Mouse (Mus musculus): ENCODE data around the gene Nkain2.
"Not testable (repeated sequence)": the region's sequence is repeated elsewhere in the genome, so short reads cannot be mapped to it uniquely, and the experiment has no call there.

Nkain2 gene

GRCm38 (mm10) chr10:32889652-32890506 is at the start of gene Nkain2:
TSS of gene Nkain2 (minus strand) at chr10:32890462.
- ATAC-seq (ENCODE audit: low TSS enrichment), result peak; percentile 72

GRCm38 (mm10) chr10:32939853-32940252 is 49.6 kb upstream of the Nkain2 start:
- peak; percentile 89 for ATAC-seq (ENCODE audit: low TSS enrichment)

- ATAC-seq (ENCODE audit: low TSS enrichment), result peak; percentile 62; the same call in 1 of the 2 replicates
Observed at GRCm38 (mm10) chr10:32895093-32895492, 4.8 kb upstream of the Nkain2 start.

GRCm38 (mm10) chr10:32890507-32891131 is 357 bp upstream of the Nkain2 start:
- peak; percentile 71 for ATAC-seq (ENCODE audit: low TSS enrichment)

- peak; percentile 76 for ATAC-seq (ENCODE audit: low TSS enrichment)
Observed at GRCm38 (mm10) chr10:32881977-32882376, 8.3 kb downstream of the Nkain2 start.

GRCm38 (mm10) chr10:32870691-32871406 is 19.4 kb downstream of the Nkain2 start:
- ATAC-seq (ENCODE audit: low TSS enrichment), result peak; percentile 54

- peak; percentile 87 for ATAC-seq (ENCODE audit: low TSS enrichment)
Observed at GRCm38 (mm10) chr10:32869541-32869940, 20.7 kb downstream of the Nkain2 start.

GRCm38 (mm10) chr10:32815210-32815883 is 74.9 kb downstream of the Nkain2 start:
- ATAC-seq (ENCODE audit: low TSS enrichment), result no peak

- ATAC-seq (ENCODE audit: low TSS enrichment), result peak; percentile 72
Observed at GRCm38 (mm10) chr10:32796215-32796614, 94.0 kb downstream of the Nkain2 start.

- ATAC-seq (ENCODE audit: low TSS enrichment), result peak; percentile 84
Observed at GRCm38 (mm10) chr10:32790541-32790940, 99.7 kb downstream of the Nkain2 start.

GRCm38 (mm10) chr10:32782732-32783359 is 107.4 kb downstream of the Nkain2 start:
- no peak for ATAC-seq (ENCODE audit: low TSS enrichment)

- peak; percentile 94 for ATAC-seq (ENCODE audit: low TSS enrichment)
Observed at GRCm38 (mm10) chr10:32738989-32739388, 151.3 kb downstream of the Nkain2 start.

GRCm38 (mm10) chr10:32706579-32706978 is 183.7 kb downstream of the Nkain2 start:
- not testable (repeated sequence) for ATAC-seq (ENCODE audit: low TSS enrichment)

- peak; percentile 67 for ATAC-seq (ENCODE audit: low TSS enrichment)
Observed at GRCm38 (mm10) chr10:32696661-32697060, 193.6 kb downstream of the Nkain2 start.

- peak; percentile 96 for ATAC-seq (ENCODE audit: low TSS enrichment)
Observed at GRCm38 (mm10) chr10:32684548-32684947, 205.7 kb downstream of the Nkain2 start.

GRCm38 (mm10) chr10:32640256-32640655 is 250.0 kb downstream of the Nkain2 start:
- no peak for ATAC-seq (ENCODE audit: low TSS enrichment)

GRCm38 (mm10) chr10:32639173-32639572 is 251.1 kb downstream of the Nkain2 start:
- ATAC-seq (ENCODE audit: low TSS enrichment), result no peak

GRCm38 (mm10) chr10:32631043-32631442 is 259.2 kb downstream of the Nkain2 start:
- peak; percentile 70 for ATAC-seq (ENCODE audit: low TSS enrichment)

GRCm38 (mm10) chr10:32604448-32604847 is 285.8 kb downstream of the Nkain2 start:
- ATAC-seq (ENCODE audit: low TSS enrichment), result no peak

- peak; percentile 84 for ATAC-seq (ENCODE audit: low TSS enrichment)
Observed at GRCm38 (mm10) chr10:32602798-32603197, 287.5 kb downstream of the Nkain2 start.

- no peak for ATAC-seq (ENCODE audit: low TSS enrichment)
Observed at GRCm38 (mm10) chr10:32594998-32595397, 295.3 kb downstream of the Nkain2 start.
